Mouse (Mus musculus): ENCODE data around the gene Eps8. TPM values are rescaled to one million over a fixed set of nuclear protein-coding genes. Genes with fewer than 3 reads are reported as not detected.

The Eps8 gene
- polyA plus RNA-seq, 1 experiment from 2014 or later = 10.0 TPM

DNA sequence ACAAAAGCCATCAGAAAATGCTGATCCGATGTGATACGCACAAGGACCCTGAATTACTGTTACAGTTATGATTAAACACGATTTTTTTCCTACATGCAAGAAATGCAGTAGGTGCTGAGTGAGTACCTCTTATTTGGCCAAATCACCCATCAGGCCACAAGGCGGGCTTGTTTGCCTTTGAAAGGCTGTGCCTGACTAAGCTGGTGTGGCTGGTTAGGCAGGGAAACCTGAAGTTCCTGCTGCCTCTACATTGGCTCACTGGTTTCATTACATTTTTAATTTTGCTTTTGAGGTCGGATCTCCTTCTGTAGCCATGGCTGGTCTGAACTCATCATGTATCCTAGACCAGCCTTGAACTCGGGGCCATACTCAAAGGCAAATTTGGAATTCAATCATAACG is 151.7 kb downstream of the Eps8 start:
- Histone ChIP-seq H3K4me1 (ENCODE audit: control insufficient read depth, insufficient read depth, low read length) (no peaks in the 10 kb centered on the region), H3K27me3 (ENCODE audit: control insufficient read depth, insufficient read depth, low read length) (no peaks in the 10 kb centered on the region), H3K36me3 (replicated peaks; ENCODE audit: control insufficient read depth, insufficient read depth, low read depth, low read length) (no peaks in the 10 kb centered on the region), H3K9me3 (replicated peaks; ENCODE audit: control insufficient read depth, low read length) (no peaks in the 10 kb centered on the region), H3K4me2 (ENCODE audit: low read depth, low read length) (no peak overlapping the region), H3K9ac (replicated peaks; ENCODE audit: low read length) (no peak overlapping the region), H3K4me3 (ENCODE audit: low read depth, low read length) (no peak overlapping the region), H3K27ac (replicated peaks; ENCODE audit: low read depth, low read length) (no peak overlapping the region)
- DNase-seq (ENCODE audit: low spot score) (no peak), ATAC-seq (replicated peaks; ENCODE audit: insufficient number of reproducible peaks, low FRiP score, low TSS enrichment, low read depth) (no peak)
- 86% methylated on average over 7 of the region's 7 CpGs for WGBS

DNA sequence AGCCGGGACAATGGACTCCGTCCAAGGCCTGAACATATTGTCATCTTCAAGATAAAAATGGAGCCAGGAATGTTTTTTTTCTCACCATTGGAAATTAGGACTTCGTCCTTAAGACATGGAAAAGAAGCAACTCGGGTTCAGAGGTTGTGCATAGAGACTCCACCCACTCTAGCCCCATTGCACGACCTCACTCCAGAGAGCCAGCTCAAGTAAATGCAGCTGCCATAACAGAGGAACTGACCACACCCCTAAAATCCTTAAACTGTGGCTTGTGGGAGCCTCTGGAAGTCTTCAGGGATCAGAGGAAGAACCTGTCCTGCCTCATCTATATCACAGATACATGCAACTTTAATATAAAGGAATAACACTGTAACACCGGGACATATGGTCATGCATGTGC is 155.9 kb downstream of the Eps8 start:
- Histone ChIP-seq H3K4me3 (ENCODE audit: low read depth, low read length) (no peak overlapping the region), H3K9me3 (replicated peaks; ENCODE audit: control insufficient read depth, low read length) (no peaks in the 10 kb centered on the region), H3K36me3 (replicated peaks; ENCODE audit: control insufficient read depth, insufficient read depth, low read depth, low read length) (no peaks in the 10 kb centered on the region), H3K27ac (replicated peaks; ENCODE audit: low read depth, low read length) (no peak overlapping the region), H3K9ac (replicated peaks; ENCODE audit: low read length) (no peak overlapping the region), H3K4me2 (ENCODE audit: low read depth, low read length) (no peak overlapping the region), H3K27me3 (ENCODE audit: control insufficient read depth, insufficient read depth, low read length) (no peaks in the 10 kb centered on the region), H3K4me1 (ENCODE audit: control insufficient read depth, insufficient read depth, low read length) (no peaks in the 10 kb centered on the region)
- DNase-seq (ENCODE audit: low spot score) (no peak), ATAC-seq (replicated peaks; ENCODE audit: insufficient number of reproducible peaks, low FRiP score, low TSS enrichment, low read depth) (no peak)
- 76% methylated on average over 6 of the region's 6 CpGs for WGBS

DNA sequence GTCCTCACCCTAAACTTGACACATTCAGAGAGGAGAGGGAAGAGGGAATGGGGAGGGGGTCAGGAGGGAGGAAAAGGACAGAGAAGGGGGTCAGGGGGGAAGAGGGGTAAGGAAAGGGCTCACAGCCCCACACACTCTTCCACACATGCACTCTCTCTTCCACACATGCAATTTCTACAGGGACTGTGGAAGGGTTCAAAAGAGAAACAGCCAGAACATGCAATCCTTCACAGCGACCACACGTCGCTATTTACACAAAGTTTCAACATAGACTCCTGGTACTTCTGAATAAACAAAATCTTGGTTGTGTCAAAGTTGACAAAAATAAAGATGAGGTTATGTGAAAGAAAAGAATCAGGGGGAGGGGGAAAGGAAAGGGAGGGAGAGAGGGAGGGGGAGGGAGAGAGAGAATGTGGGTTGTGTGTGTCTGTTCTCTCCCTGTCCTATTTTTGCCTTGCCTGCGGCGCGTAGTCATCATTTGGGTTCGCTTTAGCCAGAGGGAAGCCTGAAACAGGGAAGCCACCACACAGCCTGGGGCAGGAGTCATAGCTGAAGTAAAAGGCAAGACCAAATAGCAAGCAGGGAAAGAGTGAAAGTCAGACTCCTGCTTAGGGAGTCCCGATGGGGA is 157.4 kb downstream of the Eps8 start:
- no peaks in the 10 kb centered on the region for H3K9me3 ChIP-seq (replicated peaks; ENCODE audit: control insufficient read depth, low read length)
- ATAC-seq (replicated peaks; ENCODE audit: insufficient number of reproducible peaks, low FRiP score, low TSS enrichment, low read depth) = no peak
- 86% methylated on average over 8 of the region's 8 CpGs for WGBS
- no peak for DNase-seq (ENCODE audit: low spot score)
- H3K27me3 ChIP-seq (ENCODE audit: control insufficient read depth, insufficient read depth, low read length) = no peaks in the 10 kb centered on the region
- H3K4me2 ChIP-seq (ENCODE audit: low read depth, low read length) = no peak overlapping the region
- no peak overlapping the region for H3K4me3 ChIP-seq (ENCODE audit: low read depth, low read length)
- no peak overlapping the region for H3K27ac ChIP-seq (replicated peaks; ENCODE audit: low read depth, low read length)
- no peaks in the 10 kb centered on the region for H3K4me1 ChIP-seq (ENCODE audit: control insufficient read depth, insufficient read depth, low read length)
- H3K36me3 ChIP-seq (replicated peaks; ENCODE audit: control insufficient read depth, insufficient read depth, low read depth, low read length) = no peaks in the 10 kb centered on the region
- H3K9ac ChIP-seq (replicated peaks; ENCODE audit: low read length) = no peak overlapping the region

DNA sequence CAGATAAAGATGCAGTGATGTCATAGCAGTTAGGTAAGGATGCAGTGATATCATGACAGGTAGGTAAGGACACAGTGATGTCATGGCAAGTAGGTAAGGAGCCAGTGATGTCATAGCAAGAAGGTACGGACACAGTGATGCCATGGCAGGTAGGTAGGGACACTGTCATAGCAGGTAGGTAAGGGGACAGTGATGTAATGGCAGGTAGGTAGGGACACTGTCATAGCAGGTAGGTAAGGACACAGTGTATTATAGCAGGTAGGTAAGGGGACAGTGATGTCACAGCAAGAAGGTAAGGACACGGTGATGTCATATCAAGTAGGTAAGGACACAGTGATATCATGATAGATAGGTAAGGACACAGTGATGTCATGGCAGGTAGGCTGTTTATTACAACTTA is 158.1 kb downstream of the Eps8 start:
- H3K9me3 ChIP-seq (replicated peaks; ENCODE audit: control insufficient read depth, low read length) = no peaks in the 10 kb centered on the region
- 97% methylated on average over 2 of the region's 2 CpGs for WGBS
- no peak for DNase-seq (ENCODE audit: low spot score)
- H3K27ac ChIP-seq (replicated peaks; ENCODE audit: low read depth, low read length) = no peak overlapping the region
- H3K27me3 ChIP-seq (ENCODE audit: control insufficient read depth, insufficient read depth, low read length) = no peaks in the 10 kb centered on the region
- no peaks in the 10 kb centered on the region for H3K4me1 ChIP-seq (ENCODE audit: control insufficient read depth, insufficient read depth, low read length)
- H3K36me3 ChIP-seq (replicated peaks; ENCODE audit: control insufficient read depth, insufficient read depth, low read depth, low read length) = no peaks in the 10 kb centered on the region
- no peak overlapping the region for H3K9ac ChIP-seq (replicated peaks; ENCODE audit: low read length)
- no peak overlapping the region for H3K4me3 ChIP-seq (ENCODE audit: low read depth, low read length)
- no peak for ATAC-seq (replicated peaks; ENCODE audit: insufficient number of reproducible peaks, low FRiP score, low TSS enrichment, low read depth)
- H3K4me2 ChIP-seq (ENCODE audit: low read depth, low read length) = no peak overlapping the region

DNA sequence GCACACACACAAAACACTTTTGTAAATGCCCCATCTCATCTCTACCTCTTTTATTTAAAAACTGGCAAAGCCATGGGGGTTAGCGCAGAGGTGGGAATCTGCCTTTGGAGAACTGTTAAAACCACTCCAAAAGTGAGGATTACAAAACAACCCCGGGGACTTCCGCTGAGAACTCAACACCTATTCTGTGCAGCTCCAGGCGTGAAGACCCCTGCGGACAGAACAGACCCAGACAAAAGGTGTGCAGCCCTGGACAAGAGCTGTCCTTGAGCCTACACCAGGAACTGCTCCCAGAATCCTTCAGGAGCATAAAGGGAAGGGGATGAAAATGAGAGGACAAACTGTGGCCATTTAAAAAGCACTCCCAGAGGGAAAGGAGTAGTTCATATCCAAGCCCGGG is 159.4 kb downstream of the Eps8 start:
- Histone ChIP-seq H3K36me3 (replicated peaks; ENCODE audit: control insufficient read depth, insufficient read depth, low read depth, low read length) (no peaks in the 10 kb centered on the region), H3K4me2 (ENCODE audit: low read depth, low read length) (no peak overlapping the region), H3K9ac (replicated peaks; ENCODE audit: low read length) (no peak overlapping the region), H3K27ac (replicated peaks; ENCODE audit: low read depth, low read length) (no peak overlapping the region), H3K9me3 (replicated peaks; ENCODE audit: control insufficient read depth, low read length) (no peaks in the 10 kb centered on the region), H3K4me3 (ENCODE audit: low read depth, low read length) (no peak overlapping the region), H3K27me3 (ENCODE audit: control insufficient read depth, insufficient read depth, low read length) (no peaks in the 10 kb centered on the region), H3K4me1 (ENCODE audit: control insufficient read depth, insufficient read depth, low read length) (no peaks in the 10 kb centered on the region)
- WGBS = 82% methylated on average over 6 of the region's 6 CpGs
- DNase-seq (ENCODE audit: low spot score) (no peak), ATAC-seq (replicated peaks; ENCODE audit: insufficient number of reproducible peaks, low FRiP score, low TSS enrichment, low read depth) (no peak)

DNA sequence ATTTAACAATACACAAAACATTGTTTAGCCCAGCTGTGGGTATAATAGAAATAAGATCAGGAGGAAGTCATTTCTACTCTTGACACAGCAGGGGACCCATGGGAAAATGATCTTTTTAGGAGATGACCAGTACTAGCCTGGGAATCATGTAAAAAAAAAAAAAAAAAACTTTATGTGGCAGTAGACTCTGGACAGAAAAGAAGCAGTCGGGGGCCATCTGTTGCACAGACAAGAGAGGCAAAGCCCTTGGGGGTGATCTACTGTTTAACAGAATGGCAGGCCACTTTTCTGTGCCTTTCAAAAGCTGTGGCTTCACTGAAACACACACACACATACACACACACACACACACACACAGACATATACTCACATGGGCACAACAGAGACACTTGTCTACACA is 159.9 kb downstream of the Eps8 start:
- ATAC-seq (replicated peaks; ENCODE audit: insufficient number of reproducible peaks, low FRiP score, low TSS enrichment, low read depth) (no peak), DNase-seq (ENCODE audit: low spot score) (no peak)
- Histone ChIP-seq H3K4me3 (ENCODE audit: low read depth, low read length) (no peak overlapping the region), H3K9ac (replicated peaks; ENCODE audit: low read length) (no peak overlapping the region), H3K27ac (replicated peaks; ENCODE audit: low read depth, low read length) (no peak overlapping the region), H3K27me3 (ENCODE audit: control insufficient read depth, insufficient read depth, low read length) (no peaks in the 10 kb centered on the region), H3K4me1 (ENCODE audit: control insufficient read depth, insufficient read depth, low read length) (no peaks in the 10 kb centered on the region), H3K9me3 (replicated peaks; ENCODE audit: control insufficient read depth, low read length) (no peaks in the 10 kb centered on the region), H3K36me3 (replicated peaks; ENCODE audit: control insufficient read depth, insufficient read depth, low read depth, low read length) (no peaks in the 10 kb centered on the region), H3K4me2 (ENCODE audit: low read depth, low read length) (no peak overlapping the region)
- 23% methylated on average over 1 of the region's 1 CpGs for WGBS

DNA sequence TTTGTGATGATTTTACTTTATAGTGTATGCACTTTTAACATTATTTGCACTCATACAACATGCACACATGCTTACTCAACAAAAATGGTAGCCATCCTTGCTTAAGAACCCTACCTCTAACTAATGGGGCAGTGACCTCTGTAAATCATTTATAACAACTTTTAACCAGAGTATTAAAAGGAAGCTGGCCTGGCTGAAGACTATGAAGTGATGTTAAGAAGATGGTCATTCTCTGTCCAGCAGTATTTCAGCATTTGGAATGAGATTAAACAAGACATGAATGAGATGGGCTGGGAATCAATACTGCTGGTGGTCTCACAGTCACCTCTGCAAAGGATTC is 160.6 kb downstream of the Eps8 start:
- H3K9ac ChIP-seq (replicated peaks; ENCODE audit: low read length) = no peak overlapping the region
- ATAC-seq (replicated peaks; ENCODE audit: insufficient number of reproducible peaks, low FRiP score, low TSS enrichment, low read depth) = no peak

DNA sequence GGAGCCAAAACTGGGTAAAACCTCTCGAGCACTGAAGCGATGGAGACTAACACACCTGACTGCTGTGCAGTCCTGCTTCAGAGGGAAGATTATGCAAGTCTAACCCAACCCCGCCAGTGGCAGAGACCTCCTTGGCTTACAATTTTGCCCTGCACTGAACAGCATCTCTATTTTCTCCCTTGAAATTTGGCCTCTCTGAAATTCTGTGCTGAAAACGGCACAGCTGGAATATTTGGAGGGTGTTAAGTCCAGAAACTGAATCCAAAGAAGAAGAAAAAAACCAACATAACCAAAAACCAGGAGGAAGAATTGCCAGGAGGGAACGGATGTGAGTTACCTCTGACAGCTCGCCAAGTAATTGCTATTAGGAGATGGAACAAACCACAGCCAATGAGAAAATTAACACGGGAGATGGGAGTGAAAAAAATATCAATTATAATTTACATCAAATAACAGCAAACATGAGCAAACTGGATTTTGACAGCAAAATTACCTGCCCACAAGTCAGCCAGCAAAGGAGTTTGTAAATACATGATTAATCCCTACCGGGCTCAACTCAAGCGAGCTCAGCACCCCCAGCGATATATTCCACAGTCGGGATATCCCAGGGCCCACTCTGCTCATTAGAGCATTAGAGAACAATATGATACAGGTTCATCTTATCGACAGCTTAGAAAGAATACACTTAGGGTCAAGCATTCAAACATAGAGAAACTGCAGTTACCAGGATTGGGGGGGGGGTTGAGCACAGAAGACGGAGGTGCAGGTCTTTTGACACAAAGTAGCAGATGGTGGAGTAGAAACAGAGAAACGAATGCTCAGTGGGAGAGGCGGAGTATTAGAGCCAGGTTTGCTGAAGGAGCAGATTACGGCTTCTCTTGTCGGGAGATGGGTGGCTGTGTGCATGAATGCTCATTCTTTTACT is 161.2 kb downstream of the Eps8 start:
- ATAC-seq (replicated peaks; ENCODE audit: insufficient number of reproducible peaks, low FRiP score, low TSS enrichment, low read depth) (no peak), DNase-seq (ENCODE audit: low spot score) (no peak)
- H3K9me3 ChIP-seq (replicated peaks; ENCODE audit: control insufficient read depth, low read length) = no peaks in the 10 kb centered on the region
- H3K27ac ChIP-seq (replicated peaks; ENCODE audit: low read depth, low read length) = no peak overlapping the region
- 86% methylated on average over 17 of the region's 17 CpGs for WGBS
- H3K27me3 ChIP-seq (ENCODE audit: control insufficient read depth, insufficient read depth, low read length) = no peaks in the 10 kb centered on the region
- no peak overlapping the region for H3K4me3 ChIP-seq (ENCODE audit: low read depth, low read length)
- H3K4me1 ChIP-seq (ENCODE audit: control insufficient read depth, insufficient read depth, low read length) = no peaks in the 10 kb centered on the region
- no peak overlapping the region for H3K9ac ChIP-seq (replicated peaks; ENCODE audit: low read length)
- H3K36me3 ChIP-seq (replicated peaks; ENCODE audit: control insufficient read depth, insufficient read depth, low read depth, low read length) = no peaks in the 10 kb centered on the region
- H3K4me2 ChIP-seq (ENCODE audit: low read depth, low read length) = no peak overlapping the region

More for the DNA sequence above, 160.6 kb downstream of the Eps8 start:
- no peak for DNase-seq (ENCODE audit: low spot score)
- no peaks in the 10 kb centered on the region for H3K36me3 ChIP-seq (replicated peaks; ENCODE audit: control insufficient read depth, insufficient read depth, low read depth, low read length)
- H3K4me3 ChIP-seq (ENCODE audit: low read depth, low read length) = no peak overlapping the region
- no peak overlapping the region for H3K27ac ChIP-seq (replicated peaks; ENCODE audit: low read depth, low read length)
- H3K4me2 ChIP-seq (ENCODE audit: low read depth, low read length) = no peak overlapping the region
- H3K4me1 ChIP-seq (ENCODE audit: control insufficient read depth, insufficient read depth, low read length) = no peaks in the 10 kb centered on the region
- no peaks in the 10 kb centered on the region for H3K27me3 ChIP-seq (ENCODE audit: control insufficient read depth, insufficient read depth, low read length)
- H3K9me3 ChIP-seq (replicated peaks; ENCODE audit: control insufficient read depth, low read length) = no peaks in the 10 kb centered on the region

Measured in embryonic facial prominence, embryonic 11.5 days (tissue).